Mouse (Mus musculus): Measurements from ENCODE around the gene Rmi2.

- TF ChIP-seq CTCF (conservative IDR thresholded peaks at IDR 0.05; ENCODE audit: low read length): no peak
- TF ChIP-seq POU5F1 (IDR thresholded peaks at IDR 0.05; ENCODE audit: borderline replicate concordance, low read length): no peak
Measured at GRCm38 (mm10) chr16:10827766-10828460, 6.9 kb upstream of the Rmi2 start.
